Mouse (Mus musculus) liver, embryonic 14.5 days (tissue): ENCODE measurements around the gene Slc25a21. TPM values are rescaled to one million over a fixed set of nuclear protein-coding genes. Genes with fewer than 3 reads are reported as not detected.

Experiments used
- ATAC-seq: fragments of 200-750 bp; cut with Nextera tagmentation; 2 replicates; pipeline ENCODE4 v1.8.0; 2017; ENCODE audit warnings: moderate number of reproducible peaks, mild to moderate bottlenecking, moderate library complexity; ENCODE audit not compliant: insufficient read depth
- DNase-seq, 3 experiments: peaks; one replicate each; pipeline ENCODE4 v3.0.0-alpha.2; 2012 to 2013; ENCODE audit warnings: low read depth in 3 of 3, low spot score in 3 of 3
- H3K27ac ChIP-seq: fragments of 300-500 bp; sonication (generic); 2 replicates; pipeline ENCODE4 v1.5.1; 2014; ENCODE audit warnings: moderate library complexity, mild to moderate bottlenecking, control low read depth, inconsistent platforms
- H3K27me3 ChIP-seq: fragments of 300-500 bp; sonication (generic); 2 replicates; pipeline ENCODE4 v1.6.1; 2014; ENCODE audit warnings: mild to moderate bottlenecking, low read length, moderate library complexity; ENCODE audit not compliant: control insufficient read depth, insufficient read depth
- H3K36me3 ChIP-seq: fragments of 300-500 bp; sonication (generic); replicated peaks from 2 replicates; pipeline ENCODE4 v1.6.1; 2014; ENCODE audit warnings: low read depth; ENCODE audit not compliant: control insufficient read depth, insufficient read depth
- H3K4me1 ChIP-seq, 2 experiments: fragments of 200-500 bp in 1 of 2; fragments of 300-500 bp in 1 of 2; sonication (generic) in 1 of 2; replicated peaks; 2 replicates each; pipeline ENCODE4 v1.6.1; 2012 to 2014; ENCODE audit warnings: antibody characterized with exemption in 1 of 2, inconsistent platforms in 1 of 2, low read length in 1 of 2; ENCODE audit not compliant: control insufficient read depth in 2 of 2, insufficient read depth in 2 of 2
- H3K4me2 ChIP-seq: fragments of 300-500 bp; sonication (generic); 2 replicates; pipeline ENCODE4 v1.6.1; 2014; ENCODE audit warnings: low read depth, mild to moderate bottlenecking, control low read depth, moderate library complexity
- H3K4me3 ChIP-seq, 2 experiments: fragments of 200-500 bp in 1 of 2; fragments of 300-500 bp in 1 of 2; sonication (generic) in 1 of 2; 2 replicates each; pipeline ENCODE4 v1.5.1; 2012 to 2014; ENCODE audit warnings: low read depth in 2 of 2, low read length in 2 of 2, mild to moderate bottlenecking in 2 of 2, control low read depth in 1 of 2, inconsistent platforms in 1 of 2, moderate library complexity in 1 of 2; ENCODE audit not compliant: insufficient read depth in 1 of 2
- H3K9ac ChIP-seq: fragments of 300-500 bp; sonication (generic); replicated peaks from 2 replicates; pipeline ENCODE4 v1.6.1; 2014; ENCODE audit warnings: mild to moderate bottlenecking, control low read depth, moderate library complexity
- H3K9me3 ChIP-seq: fragments of 300-500 bp; sonication (generic); 2 replicates; pipeline ENCODE4 v1.6.1; 2016; ENCODE audit warnings: low read length, mixed read lengths; ENCODE audit not compliant: control insufficient read depth
- CTCF ChIP-seq: IDR thresholded peaks from 2 replicates; pipeline ENCODE4 v1.5.1; 2016; ENCODE audit warnings: antibody characterized with exemption, low read depth, control low read depth
- EP300 ChIP-seq: IDR thresholded peaks from 2 replicates; pipeline ENCODE4 v1.6.1; 2016; ENCODE audit warnings: antibody characterized with exemption, low read depth
- WGBS: fragments of 180-500 bp; shearing (Covaris S2); extraction: QIAGEN DNeasy Blood & Tissue Kit; methylation state at CpG from one replicate; pipeline ENCODE4 v1.1.7; 2014; ENCODE audit not compliant: insufficient replicate concordance; 5-methylcytosine and 5-hydroxymethylcytosine counted together
- polyA plus RNA-seq, 2 experiments: library from polyadenylated mRNA; depleted of rRNA in 1 of 2; stranded (reverse) in 1 of 2; unstranded in 1 of 2; fragments of >200 nt; fragmentation: Nextera tagmentation in 1 of 2; extraction: Ambion mirVana in 1 of 2; gene quantifications; 2 replicates each; pipeline versions ENCODE4 v1.2.1 to v1.2.3; 2012 to 2014

Slc25a21 gene
- polyA plus RNA-seq, 2 experiments, result 9.3 to 21.6 TPM

- Histone ChIP-seq H3K36me3 (no peaks in the 10 kb centered on the region), H3K4me1 (no peaks in the 10 kb centered on the region), H3K4me2 (peak overlapping the region; percentile 44), H3K9me3 (no peaks in the 10 kb centered on the region), H3K9ac (no peak overlapping the region), H3K27ac (no peak overlapping the region), H3K4me3 (peak overlapping the region; percentile 7 to 20; a peak in 2 of 4 replicates), H3K27me3 (peaks cover 99% of the 10 kb centered on the region)
- DNase-seq (peak; percentile 37 to 44 (median 42)), ATAC-seq (peak; percentile 84)
- TF ChIP-seq EP300 (no peak), CTCF (no peak)
- 1% methylated on average over 41 of the region's 41 CpGs for WGBS
These were observed 501.7 kb downstream of the Slc25a21 start for GRCm38 (mm10) chr12:56695358-56696173.

DNA sequence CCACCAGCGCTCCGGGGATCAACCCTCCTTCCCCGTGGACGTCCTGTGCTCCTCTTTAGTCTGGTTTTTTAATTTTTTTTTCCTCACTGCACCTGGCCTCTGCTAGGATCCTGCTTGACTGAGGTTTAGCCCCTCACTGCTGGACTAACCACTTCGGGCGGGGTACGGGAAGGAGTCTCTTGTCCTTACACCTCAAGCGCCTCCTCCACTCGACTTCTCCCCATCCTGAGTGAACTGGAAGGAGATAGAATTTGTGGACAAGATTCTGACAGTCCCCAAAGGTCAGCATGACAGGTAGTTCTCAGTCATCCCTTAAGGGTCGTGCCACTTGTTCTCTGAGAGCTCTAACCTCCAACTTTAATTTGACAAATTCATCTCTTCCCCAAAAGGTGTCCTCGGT, 502.3 kb downstream of the Slc25a21 start:
- Histone ChIP-seq H3K4me1 (no peaks in the 10 kb centered on the region), H3K4me3 (0 out of 4 replicates have a peak overlapping the region, but pooled peaks of 1 of the 2 experiments have one; percentile 20), H3K36me3 (no peaks in the 10 kb centered on the region), H3K9ac (no peak overlapping the region), H3K9me3 (no peaks in the 10 kb centered on the region), H3K27me3 (peaks cover 99% of the 10 kb centered on the region), H3K27ac (no peak overlapping the region), H3K4me2 (peak overlapping the region; percentile 44; the same call in 1 of the 2 replicates)
- TF ChIP-seq EP300, result no peak
- no peak for TF ChIP-seq CTCF
- ATAC-seq, result no peak
- WGBS, result 5% methylated on average over 11 of the region's 11 CpGs
- no peak for DNase-seq

- no peak for ATAC-seq
- H3K9ac ChIP-seq, result no peak overlapping the region
- H3K27me3 ChIP-seq, result peaks cover 99% of the 10 kb centered on the region
- 2% methylated on average over 14 of the region's 14 CpGs for WGBS
- no peak for DNase-seq
- TF ChIP-seq CTCF (no peak), EP300 (no peak)
- no peak overlapping the region for H3K4me2 ChIP-seq
- H3K27ac ChIP-seq, result no peak overlapping the region
- H3K4me3 ChIP-seq, result no peak overlapping the region
- H3K4me1 ChIP-seq, result no peaks in the 10 kb centered on the region
- no peaks in the 10 kb centered on the region for H3K9me3 ChIP-seq
- H3K36me3 ChIP-seq, result no peaks in the 10 kb centered on the region
These were observed 502.9 kb downstream of the Slc25a21 start for GRCm38 (mm10) chr12:56694361-56694760.

GRCm38 (mm10) chr12:56693411-56694098, 503.7 kb downstream of the Slc25a21 start:
- Histone ChIP-seq H3K9me3 (no peaks in the 10 kb centered on the region), H3K27ac (no peak overlapping the region), H3K9ac (no peak overlapping the region), H3K36me3 (no peaks in the 10 kb centered on the region), H3K4me1 (no peaks in the 10 kb centered on the region), H3K27me3 (peaks cover 100% of the 10 kb centered on the region), H3K4me2 (no peak overlapping the region), H3K4me3 (no peak overlapping the region)
- DNase-seq, result no peak
- TF ChIP-seq EP300 (no peak), CTCF (no peak)
- WGBS, result 8% methylated on average over 14 of the region's 14 CpGs
- no peak for ATAC-seq

DNA sequence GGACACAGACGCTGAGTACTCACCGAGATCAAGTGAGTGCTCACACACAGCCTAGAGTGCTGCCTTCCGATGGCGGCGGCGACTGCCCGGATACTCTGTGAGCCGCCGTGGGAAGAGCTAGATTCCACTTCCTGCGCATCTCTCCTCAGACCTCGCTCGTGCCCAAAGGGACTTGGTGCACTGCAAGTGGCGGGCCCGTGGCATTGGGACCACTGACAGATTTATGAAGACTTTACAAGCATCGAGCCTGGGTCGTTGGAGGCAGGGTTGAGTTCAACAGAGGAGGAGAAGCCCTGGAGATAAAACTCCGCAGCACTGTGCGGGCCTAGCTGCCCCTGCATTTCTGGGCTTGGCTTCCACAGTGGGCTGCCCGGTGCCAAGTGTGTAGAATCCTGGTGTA, 504.7 kb downstream of the Slc25a21 start:
- H3K4me2 ChIP-seq, result no peak overlapping the region

More for the DNA sequence above, 504.7 kb downstream of the Slc25a21 start:
- DNase-seq, result no peak
- Histone ChIP-seq H3K27ac (no peak overlapping the region), H3K4me1 (no peaks in the 10 kb centered on the region), H3K36me3 (no peaks in the 10 kb centered on the region), H3K27me3 (peaks cover 100% of the 10 kb centered on the region), H3K9ac (no peak overlapping the region), H3K4me3 (no peak overlapping the region), H3K9me3 (no peaks in the 10 kb centered on the region)
- TF ChIP-seq CTCF (no peak), EP300 (no peak)
- ATAC-seq, result no peak
- WGBS, result 3% methylated on average over 19 of the region's 19 CpGs
